Mouse (Mus musculus) olfactory bulb, adult 2 months (tissue): ENCODE measurements around the gene Men1.

Experiments
- CTCF ChIP-seq: fragments of 200-500 bp; IDR thresholded peaks from 2 replicates; pipeline ENCODE4 v1.5.1; 2012; ENCODE audit warnings: low read depth, mild to moderate bottlenecking, low read length, moderate library complexity; ENCODE audit not compliant: insufficient read depth
- POLR2A ChIP-seq: fragments of 200-500 bp; IDR thresholded peaks from 2 replicates; pipeline ENCODE4 v1.6.1; 2012; ENCODE audit warnings: mild to moderate bottlenecking, low read depth, low read length, moderate library complexity; ENCODE audit not compliant: insufficient read depth

DNA sequence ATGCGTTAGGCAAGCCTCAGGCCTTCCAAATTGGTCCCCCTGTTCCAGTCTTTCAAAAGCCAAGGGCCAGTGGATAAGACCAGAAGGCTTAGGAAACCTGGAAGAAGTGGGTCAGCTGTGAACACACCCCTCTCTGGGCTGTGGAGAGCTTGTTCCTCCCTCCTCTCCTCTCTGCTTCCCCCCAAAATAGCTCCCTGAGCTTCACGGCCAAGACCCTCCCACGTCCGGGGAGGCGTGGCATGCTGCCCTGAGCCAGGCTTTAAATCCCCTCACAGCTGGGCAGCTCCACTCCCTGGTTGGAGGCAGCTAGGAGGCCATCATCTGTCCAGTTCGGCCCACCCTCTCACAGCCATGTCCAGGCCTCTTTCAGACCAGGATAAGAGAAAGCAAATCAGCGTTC lies 49.3 kb downstream of the Men1 start, which contains the start of gene Pygm:
- no peak for TF ChIP-seq CTCF
- TF ChIP-seq POLR2A = no peak
